Mouse (Mus musculus): ENCODE results near the gene Zfp541. TPM values are rescaled to one million over a fixed set of nuclear protein-coding genes. Genes with fewer than 3 reads are reported as not detected.

Zfp541 gene
- polyA plus RNA-seq, 1 experiment from 2014 or later = 0.09 TPM

DNA sequence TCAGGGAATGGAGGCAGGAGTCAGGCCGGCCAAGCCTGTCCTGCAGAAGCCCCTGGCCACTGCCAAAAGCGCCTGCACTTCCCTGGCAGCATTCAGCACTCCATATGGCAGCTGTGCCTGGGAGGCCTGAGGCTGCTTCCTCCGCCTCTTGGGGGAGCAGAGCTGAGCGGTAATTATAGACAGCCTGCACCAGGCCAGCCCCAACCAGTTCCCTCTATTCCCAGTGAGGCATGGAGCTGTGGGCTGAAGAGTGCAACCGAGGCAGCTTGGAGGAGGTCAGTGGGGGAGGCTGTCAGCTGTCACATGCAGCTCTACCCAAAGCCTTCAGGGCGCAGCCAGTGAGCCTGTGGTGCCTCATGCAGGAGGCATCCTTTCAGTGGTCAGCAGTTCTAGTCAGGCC, 42.1 kb downstream of the Zfp541 start:
- Histone ChIP-seq H3K4me3 (replicated peaks; ENCODE audit: low read depth, low read length) (no peak overlapping the region), H3K36me3 (ENCODE audit: control insufficient read depth, insufficient read depth, low read length) (peaks cover 42% of the 10 kb centered on the region), H3K27ac (replicated peaks; ENCODE audit: low read depth, low read length) (0 out of 2 replicates have a peak overlapping the region, but pooled peaks have one; percentile 14), H3K9ac (replicated peaks; ENCODE audit: low read length) (no peak overlapping the region; the same call in 1 of the 2 replicates), H3K4me1 (ENCODE audit: control insufficient read depth, insufficient read depth, low read length) (peaks cover 21% of the 10 kb centered on the region), H3K4me2 (ENCODE audit: low read length) (no peak overlapping the region), H3K27me3 (ENCODE audit: control insufficient read depth, insufficient read depth, low read length) (no peaks in the 10 kb centered on the region), H3K9me3 (ENCODE audit: control insufficient read depth, low read length) (no peaks in the 10 kb centered on the region)
- peak; percentile 36 for DNase-seq
- WGBS = 63% methylated on average over 6 of the region's 6 CpGs
- peak; percentile 47; the same call in 1 of the 2 replicates for ATAC-seq (ENCODE audit: low FRiP score, low TSS enrichment)

DNA sequence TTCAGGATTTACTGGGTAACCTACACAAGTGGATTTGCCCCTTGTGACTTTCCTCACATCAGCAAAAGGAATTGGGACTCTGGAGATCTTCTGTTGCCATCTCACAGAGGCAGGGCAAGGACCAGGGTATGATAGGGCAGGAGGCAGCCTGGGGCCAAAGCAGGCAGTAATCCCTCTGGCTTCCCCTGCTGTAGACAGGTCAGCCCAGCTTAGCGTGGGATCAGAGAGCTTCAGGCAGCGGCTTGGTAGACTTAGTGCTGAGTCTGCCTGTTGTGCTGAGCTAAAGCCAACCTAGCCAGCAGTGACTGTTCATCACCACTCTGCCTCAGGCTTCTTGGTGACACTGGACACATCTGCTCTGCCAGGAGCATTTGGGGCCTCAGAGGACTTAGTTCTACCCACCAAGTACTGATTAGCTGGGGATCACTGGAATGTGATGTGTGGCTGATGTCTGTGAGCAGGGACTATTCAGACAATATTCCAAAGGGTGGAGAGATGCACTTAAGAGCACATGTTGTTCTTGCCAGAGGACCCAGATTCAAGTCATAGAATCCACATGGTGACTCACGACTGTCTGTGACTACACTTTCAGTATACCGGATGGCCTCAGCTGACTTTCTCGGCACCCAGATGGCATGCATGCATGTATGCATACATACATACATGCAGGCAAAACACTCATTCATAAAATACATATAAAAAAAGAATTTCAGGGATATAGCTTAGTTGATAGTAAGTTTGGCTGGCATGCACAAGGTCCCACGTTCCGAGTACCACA, 43.2 kb downstream of the Zfp541 start:
- WGBS = 84% methylated on average over 7 of the region's 7 CpGs
- Histone ChIP-seq H3K36me3 (ENCODE audit: control insufficient read depth, insufficient read depth, low read length) (peaks cover 53% of the 10 kb centered on the region), H3K27ac (replicated peaks; ENCODE audit: low read depth, low read length) (no peak overlapping the region), H3K27me3 (ENCODE audit: control insufficient read depth, insufficient read depth, low read length) (no peaks in the 10 kb centered on the region), H3K4me3 (replicated peaks; ENCODE audit: low read depth, low read length) (no peak overlapping the region), H3K9ac (replicated peaks; ENCODE audit: low read length) (no peak overlapping the region), H3K4me2 (ENCODE audit: low read length) (no peak overlapping the region), H3K9me3 (ENCODE audit: control insufficient read depth, low read length) (no peaks in the 10 kb centered on the region), H3K4me1 (ENCODE audit: control insufficient read depth, insufficient read depth, low read length) (peaks cover 10% of the 10 kb centered on the region)
- DNase-seq = no peak
- no peak for ATAC-seq (ENCODE audit: low FRiP score, low TSS enrichment)

- no peak overlapping the region for H3K9ac ChIP-seq (replicated peaks; ENCODE audit: low read length)
- H3K4me1 ChIP-seq (ENCODE audit: control insufficient read depth, insufficient read depth, low read length) = no peaks in the 10 kb centered on the region
- H3K27ac ChIP-seq (replicated peaks; ENCODE audit: low read depth, low read length) = no peak overlapping the region
- 90% methylated on average over 9 of the region's 9 CpGs for WGBS
- H3K4me2 ChIP-seq (ENCODE audit: low read length) = no peak overlapping the region
- no peak for DNase-seq
- no peak overlapping the region for H3K4me3 ChIP-seq (replicated peaks; ENCODE audit: low read depth, low read length)
- no peak for ATAC-seq (ENCODE audit: low FRiP score, low TSS enrichment)
- peaks cover 75% of the 10 kb centered on the region for H3K36me3 ChIP-seq (ENCODE audit: control insufficient read depth, insufficient read depth, low read length)
- no peaks in the 10 kb centered on the region for H3K27me3 ChIP-seq (ENCODE audit: control insufficient read depth, insufficient read depth, low read length)
- no peaks in the 10 kb centered on the region for H3K9me3 ChIP-seq (ENCODE audit: control insufficient read depth, low read length)
Measured at GRCm38 (mm10) chr7:16108886-16109542, 47.4 kb downstream of the Zfp541 start.

- Histone ChIP-seq H3K9ac (replicated peaks; ENCODE audit: low read length) (no peak overlapping the region), H3K27ac (replicated peaks; ENCODE audit: low read depth, low read length) (no peak overlapping the region), H3K9me3 (ENCODE audit: control insufficient read depth, low read length) (no peaks in the 10 kb centered on the region), H3K4me1 (ENCODE audit: control insufficient read depth, insufficient read depth, low read length) (no peaks in the 10 kb centered on the region), H3K27me3 (ENCODE audit: control insufficient read depth, insufficient read depth, low read length) (no peaks in the 10 kb centered on the region), H3K36me3 (ENCODE audit: control insufficient read depth, insufficient read depth, low read length) (peaks cover 84% of the 10 kb centered on the region), H3K4me3 (replicated peaks; ENCODE audit: low read depth, low read length) (no peak overlapping the region), H3K4me2 (ENCODE audit: low read length) (no peak overlapping the region)
- DNase-seq (no peak), ATAC-seq (ENCODE audit: low FRiP score, low TSS enrichment) (no peak)
- WGBS = 92% methylated on average over 8 of the region's 8 CpGs
Measured at GRCm38 (mm10) chr7:16110158-16110557, 48.5 kb downstream of the Zfp541 start.

DNA sequence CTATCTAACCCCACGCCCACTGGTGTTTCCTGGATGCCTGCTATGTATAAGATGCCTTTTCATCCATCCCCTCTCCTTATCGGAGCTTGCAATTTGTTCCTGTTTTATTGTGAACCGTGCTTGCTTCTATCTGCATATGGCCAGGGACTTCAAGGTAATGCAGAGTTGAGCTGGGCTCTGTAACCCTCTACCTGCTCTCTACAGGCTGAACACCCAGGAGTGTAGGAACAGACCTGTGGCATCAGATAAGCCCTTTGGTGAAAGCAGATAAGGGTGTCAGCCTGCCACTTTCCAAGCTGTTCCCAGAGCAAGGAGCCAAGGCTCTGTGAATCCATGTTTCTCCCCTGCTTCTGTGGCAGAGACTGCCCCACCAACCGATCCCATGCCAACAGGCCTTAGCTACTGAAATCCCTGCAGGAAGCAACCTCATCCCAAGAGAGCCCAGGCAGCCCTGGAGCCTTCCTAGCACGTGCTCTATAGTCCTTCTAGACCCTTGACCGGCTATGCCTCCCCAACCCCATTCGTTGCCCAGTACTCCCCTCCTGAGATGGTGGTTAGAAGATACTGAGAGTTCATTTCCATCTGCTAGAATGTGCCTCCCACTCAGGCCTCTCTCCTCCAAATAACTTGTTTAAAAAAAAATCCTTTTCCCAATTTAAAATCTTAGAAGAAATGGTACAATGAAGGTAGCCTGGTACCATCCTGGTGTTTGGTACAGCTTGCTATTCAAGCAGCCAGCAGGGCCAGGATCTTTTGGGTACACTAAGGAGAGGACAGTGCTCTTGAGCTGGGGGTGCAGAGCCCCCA, 49.9 kb downstream of the Zfp541 start:
- H3K36me3 ChIP-seq (ENCODE audit: control insufficient read depth, insufficient read depth, low read length) = peaks cover 93% of the 10 kb centered on the region
- H3K9ac ChIP-seq (replicated peaks; ENCODE audit: low read length) = no peak overlapping the region
- 94% methylated on average over 7 of the region's 7 CpGs for WGBS

DNA sequence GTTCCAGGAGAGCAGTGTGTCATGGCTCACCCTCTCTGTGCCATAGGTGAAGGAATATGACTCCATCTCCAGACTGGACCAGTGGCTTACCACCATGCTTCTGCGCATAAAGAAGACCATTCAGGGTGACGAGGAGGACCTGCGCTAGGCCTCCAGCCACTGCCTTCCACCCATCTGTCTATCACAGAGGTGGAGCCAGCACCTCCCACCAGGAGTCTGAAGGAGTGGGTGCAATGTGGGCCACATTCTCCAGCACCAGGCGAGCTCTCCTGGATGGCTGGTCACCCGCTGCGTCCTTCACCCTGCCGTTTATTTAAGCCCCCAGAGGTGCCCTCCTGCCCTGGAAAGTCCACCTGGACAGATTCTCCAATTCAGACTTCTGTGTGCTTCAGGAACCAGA, 54.8 kb downstream of the Zfp541 start:
- Histone ChIP-seq H3K4me3 (replicated peaks; ENCODE audit: low read depth, low read length) (no peak overlapping the region), H3K9me3 (ENCODE audit: control insufficient read depth, low read length) (no peaks in the 10 kb centered on the region), H3K27me3 (ENCODE audit: control insufficient read depth, insufficient read depth, low read length) (no peaks in the 10 kb centered on the region), H3K27ac (replicated peaks; ENCODE audit: low read depth, low read length) (no peak overlapping the region), H3K36me3 (ENCODE audit: control insufficient read depth, insufficient read depth, low read length) (peaks cover 63% of the 10 kb centered on the region), H3K4me2 (ENCODE audit: low read length) (no peak overlapping the region), H3K9ac (replicated peaks; ENCODE audit: low read length) (no peak overlapping the region), H3K4me1 (ENCODE audit: control insufficient read depth, insufficient read depth, low read length) (peaks cover 6% of the 10 kb centered on the region)
- DNase-seq (no peak), ATAC-seq (ENCODE audit: low FRiP score, low TSS enrichment) (no peak)
- WGBS = 96% methylated on average over 7 of the region's 7 CpGs

More for the DNA sequence above, 49.9 kb downstream of the Zfp541 start:
- no peaks in the 10 kb centered on the region for H3K9me3 ChIP-seq (ENCODE audit: control insufficient read depth, low read length)
- H3K27ac ChIP-seq (replicated peaks; ENCODE audit: low read depth, low read length) = no peak overlapping the region
- ATAC-seq (ENCODE audit: low FRiP score, low TSS enrichment) (no peak), DNase-seq (no peak)
- no peak overlapping the region for H3K4me2 ChIP-seq (ENCODE audit: low read length)
- H3K4me3 ChIP-seq (replicated peaks; ENCODE audit: low read depth, low read length) = no peak overlapping the region
- H3K4me1 ChIP-seq (ENCODE audit: control insufficient read depth, insufficient read depth, low read length) = no peaks in the 10 kb centered on the region
- no peaks in the 10 kb centered on the region for H3K27me3 ChIP-seq (ENCODE audit: control insufficient read depth, insufficient read depth, low read length)

GRCm38 (mm10) chr7:16117100-16117499, 55.5 kb downstream of the Zfp541 start:
- DNase-seq (no peak), ATAC-seq (ENCODE audit: low FRiP score, low TSS enrichment) (no peak)
- no peaks in the 10 kb centered on the region for H3K9me3 ChIP-seq (ENCODE audit: control insufficient read depth, low read length)
- WGBS = 82% methylated on average over 3 of the region's 3 CpGs
- peaks cover 57% of the 10 kb centered on the region for H3K36me3 ChIP-seq (ENCODE audit: control insufficient read depth, insufficient read depth, low read length)
- no peak overlapping the region for H3K27ac ChIP-seq (replicated peaks; ENCODE audit: low read depth, low read length)
- H3K27me3 ChIP-seq (ENCODE audit: control insufficient read depth, insufficient read depth, low read length) = no peaks in the 10 kb centered on the region
- peaks cover 6% of the 10 kb centered on the region for H3K4me1 ChIP-seq (ENCODE audit: control insufficient read depth, insufficient read depth, low read length)
- H3K4me2 ChIP-seq (ENCODE audit: low read length) = no peak overlapping the region
- H3K4me3 ChIP-seq (replicated peaks; ENCODE audit: low read depth, low read length) = no peak overlapping the region
- H3K9ac ChIP-seq (replicated peaks; ENCODE audit: low read length) = no peak overlapping the region

GRCm38 (mm10) chr7:16119569-16120261, 58.1 kb downstream of the Zfp541 start, which contains the start of gene Kptn:
TSS of gene Kptn (plus strand) at chr7:16119895.
- under 1% methylated on average over 33 of the region's 33 CpGs for WGBS
- peak within 1 kb of the TSS; percentile 79 for H3K9ac ChIP-seq (replicated peaks; ENCODE audit: low read length)
- H3K27ac ChIP-seq (replicated peaks; ENCODE audit: low read depth, low read length) = peak within 1 kb of the TSS; percentile 95
- DNase-seq (peak; percentile 96), ATAC-seq (ENCODE audit: low FRiP score, low TSS enrichment) (peak; percentile 85)
- peaks cover 6% of the 10 kb centered on the region for H3K4me1 ChIP-seq (ENCODE audit: control insufficient read depth, insufficient read depth, low read length)
- no peaks in the 10 kb centered on the region for H3K9me3 ChIP-seq (ENCODE audit: control insufficient read depth, low read length)
- peaks cover 40% of the 10 kb centered on the region for H3K36me3 ChIP-seq (ENCODE audit: control insufficient read depth, insufficient read depth, low read length)
- H3K4me3 ChIP-seq (replicated peaks; ENCODE audit: low read depth, low read length) = peak within 1 kb of the TSS; percentile 67
- H3K4me2 ChIP-seq (ENCODE audit: low read length) = peak within 1 kb of the TSS; percentile 59
- no peaks in the 10 kb centered on the region for H3K27me3 ChIP-seq (ENCODE audit: control insufficient read depth, insufficient read depth, low read length)

Measured in midbrain, embryonic 14.5 days (tissue).